Mouse (Mus musculus): ENCODE results near the gene Olfr1347. TPM values are rescaled to one million over a fixed set of nuclear protein-coding genes. Genes with fewer than 3 reads are reported as not detected.

The Olfr1347 gene
- polyA plus RNA-seq, 1 experiment from 2014 or later, result not detected

Other genes with a start within 250 kb of the Olfr1347 start
- gene Epp13, start 247.0 kb downstream of the Olfr1347 start, polyA plus RNA-seq (2016; fragmentation: Nextera tagmentation; extraction: Ambion mirVana), result not detected in 2 replicates
- 6.3 and 6.6 TPM in 2 replicates for gene Zfp667, start 213.2 kb downstream of the Olfr1347 start, polyA plus RNA-seq (2016; fragmentation: Nextera tagmentation; extraction: Ambion mirVana)
- gene Zfp583, start 168.5 kb downstream of the Olfr1347 start, polyA plus RNA-seq (2016; fragmentation: Nextera tagmentation; extraction: Ambion mirVana), result 6.0 and 6.8 TPM in 2 replicates
- gene Gm3854, start 156.0 kb downstream of the Olfr1347 start, polyA plus RNA-seq (2016; fragmentation: Nextera tagmentation; extraction: Ambion mirVana), result 2.7 and 3.4 TPM in 2 replicates
- gene Zfp78, start 136.5 kb downstream of the Olfr1347 start, polyA plus RNA-seq (2016; fragmentation: Nextera tagmentation; extraction: Ambion mirVana), result 1.9 and 2.1 TPM in 2 replicates
- 9.3 and 10.9 TPM in 2 replicates for gene Zfp28, start 116.5 kb downstream of the Olfr1347 start, polyA plus RNA-seq (2016; fragmentation: Nextera tagmentation; extraction: Ambion mirVana)
- 0.34 and 0.90 TPM in 2 replicates for gene Smim17, start 101.0 kb downstream of the Olfr1347 start, polyA plus RNA-seq (2016; fragmentation: Nextera tagmentation; extraction: Ambion mirVana)
- not detected in 2 replicates for gene Gm20715, start 89.5 kb downstream of the Olfr1347 start, polyA plus RNA-seq (2016; fragmentation: Nextera tagmentation; extraction: Ambion mirVana)
- gene Olfr1344, start 61.1 kb downstream of the Olfr1347 start, polyA plus RNA-seq (2016; fragmentation: Nextera tagmentation; extraction: Ambion mirVana), result not detected in 2 replicates
- not detected in 2 replicates for gene Olfr1336, start 43.6 kb downstream of the Olfr1347 start, polyA plus RNA-seq (2016; fragmentation: Nextera tagmentation; extraction: Ambion mirVana)
- gene Olfr1346, start 32.7 kb downstream of the Olfr1347 start, polyA plus RNA-seq (2016; fragmentation: Nextera tagmentation; extraction: Ambion mirVana), result not detected in 2 replicates
- not detected in 2 replicates for gene Olfr5, start 12.8 kb downstream of the Olfr1347 start, polyA plus RNA-seq (2016; fragmentation: Nextera tagmentation; extraction: Ambion mirVana)
- gene Olfr1348, start 9.0 kb upstream of the Olfr1347 start, polyA plus RNA-seq (2016; fragmentation: Nextera tagmentation; extraction: Ambion mirVana), result not detected in 2 replicates
- gene Olfr1349, start 23.2 kb upstream of the Olfr1347 start, polyA plus RNA-seq (2016; fragmentation: Nextera tagmentation; extraction: Ambion mirVana), result 0.04 and 0.12 TPM in 2 replicates
- gene Olfr1350, start 65.1 kb upstream of the Olfr1347 start, polyA plus RNA-seq (2016; fragmentation: Nextera tagmentation; extraction: Ambion mirVana), result not detected in 2 replicates
- 0.12 and 0.39 TPM in 2 replicates for gene Zim1, start 196.7 kb upstream of the Olfr1347 start, polyA plus RNA-seq (2016; fragmentation: Nextera tagmentation; extraction: Ambion mirVana)
- 89.4 and 101 TPM in 2 replicates for gene Peg3, start 230.7 kb upstream of the Olfr1347 start, polyA plus RNA-seq (2016; fragmentation: Nextera tagmentation; extraction: Ambion mirVana)
- 7.4 and 7.9 TPM in 2 replicates for gene Usp29, start 230.8 kb upstream of the Olfr1347 start, polyA plus RNA-seq (2016; fragmentation: Nextera tagmentation; extraction: Ambion mirVana)

Data from forebrain, embryonic 10.5 days (tissue).